Mouse (Mus musculus) retina, adult 2 months (tissue): ENCODE measurements around the gene Dqx1.

Experiments used
- DNase-seq: peaks from one replicate; pipeline ENCODE4 v3.0.0-alpha.2; 2012; ENCODE audit warnings: low read depth, low spot score

Gene Dqx1

DNA sequence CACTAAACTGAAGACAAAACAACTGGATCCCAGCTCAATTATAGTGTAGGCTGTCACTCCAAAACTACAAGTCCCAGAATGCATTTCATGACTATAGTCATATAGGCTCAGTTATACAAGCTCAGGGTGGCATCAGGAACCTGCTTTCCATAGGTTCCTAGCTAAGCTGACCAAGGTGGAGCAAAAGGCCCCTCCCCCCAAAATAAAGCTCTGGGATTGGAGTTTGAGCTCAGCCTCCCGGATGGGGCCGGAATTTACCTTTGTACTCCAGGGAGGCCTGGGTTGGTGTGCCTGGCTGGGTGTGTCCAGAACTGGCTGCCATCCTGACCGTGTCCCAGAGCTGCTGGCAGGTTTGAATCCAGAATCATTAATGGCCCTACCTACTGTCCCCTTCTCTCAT, at the start of gene Dqx1:
Dqx1 (plus strand) TSS at position 55 of the 400 bp plus-strand sequence.
- DNase-seq = no peak

DNA sequence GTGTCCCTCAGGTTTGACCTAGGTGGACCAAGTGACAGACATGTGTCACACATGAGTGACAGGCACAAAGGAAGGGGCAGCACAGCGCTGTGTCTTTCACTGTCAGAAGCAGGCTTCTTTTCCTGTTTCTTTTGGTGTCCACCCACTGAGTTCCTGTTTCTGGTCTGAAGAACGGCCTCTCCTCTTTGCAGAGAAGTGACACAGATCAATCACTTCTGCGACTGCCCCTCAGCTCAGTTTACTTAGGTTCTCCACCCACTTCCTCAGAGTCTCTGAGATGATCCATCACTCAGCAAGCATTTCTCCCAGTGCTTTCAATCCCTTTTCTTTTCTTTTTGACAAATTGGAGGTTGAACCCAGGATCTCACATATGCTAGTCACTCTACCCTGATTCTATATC, 49.0 kb upstream of the Dqx1 start:
- DNase-seq = no peak

- peak; percentile 54 for DNase-seq
These were observed 47.6 kb upstream of the Dqx1 start for GRCm38 (mm10) chr6:83010010-83010409.

- DNase-seq = no peak
These were observed 46.4 kb upstream of the Dqx1 start for GRCm38 (mm10) chr6:83011255-83011654.

- DNase-seq = no peak
These were observed 45.9 kb upstream of the Dqx1 start for GRCm38 (mm10) chr6:83011756-83012155.

DNA sequence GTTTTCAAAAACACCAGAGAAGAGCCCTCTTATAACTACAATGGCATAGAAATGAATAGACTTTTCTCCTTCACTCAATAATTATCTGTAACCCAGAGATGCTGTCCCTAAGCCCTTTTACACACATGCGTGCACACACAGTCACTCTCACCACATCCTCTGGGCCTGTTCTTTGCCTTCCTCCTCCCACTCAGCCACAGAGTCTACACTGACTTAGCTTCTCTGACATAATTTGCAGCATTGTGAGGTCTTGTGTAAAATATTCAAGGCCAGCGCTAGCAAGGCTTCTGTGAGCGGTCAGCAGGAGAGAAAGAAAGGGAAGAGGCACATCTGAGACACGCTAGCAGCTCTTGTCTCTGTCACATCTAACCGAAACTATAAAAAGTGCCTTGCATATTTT, 44.2 kb upstream of the Dqx1 start:
- no peak for DNase-seq

DNA sequence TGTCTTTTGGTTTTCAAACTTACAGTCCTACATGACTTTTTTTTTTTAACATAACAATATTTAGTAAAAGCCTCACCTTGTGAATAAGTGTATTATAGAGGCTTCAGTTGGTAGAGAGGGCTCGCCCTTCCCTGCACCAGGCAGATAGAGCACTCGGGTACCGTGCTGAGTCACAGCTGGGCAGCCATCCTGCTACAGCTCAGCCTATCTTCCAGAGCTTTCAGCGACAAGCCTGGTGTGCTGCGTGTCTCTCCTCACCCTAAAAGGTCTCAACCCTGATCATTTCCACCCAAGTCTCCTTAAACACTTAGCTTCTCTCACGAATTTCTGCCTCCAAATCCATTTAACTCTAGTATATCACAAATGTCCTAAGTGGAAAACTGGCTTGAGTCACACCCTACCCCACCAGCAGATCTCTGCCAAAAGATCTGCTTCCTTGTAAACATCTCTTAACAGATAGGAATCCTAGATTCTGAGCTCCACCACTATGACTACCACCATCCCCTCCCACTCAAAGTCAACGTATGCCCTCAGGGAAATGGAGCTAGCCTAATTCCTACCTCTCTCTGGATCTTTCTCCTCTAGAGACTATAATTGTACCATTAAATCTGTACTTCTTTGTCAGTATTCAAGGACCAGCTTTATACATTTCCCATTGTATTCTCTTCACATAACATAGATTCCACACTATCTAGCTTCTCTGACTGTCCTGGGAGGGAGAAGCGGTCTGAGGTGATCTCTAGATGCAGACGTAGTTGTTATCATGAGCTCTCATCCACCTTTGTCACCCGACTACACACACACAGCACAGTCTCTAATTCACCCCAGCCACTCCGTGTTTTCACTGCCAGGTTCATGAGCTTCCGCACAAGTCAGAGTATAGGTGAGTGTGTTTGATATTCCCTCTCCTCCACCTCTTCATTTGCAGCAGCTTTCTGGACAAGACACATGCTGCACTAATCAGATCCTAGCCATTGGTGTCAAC, 42.9 kb upstream of the Dqx1 start:
- DNase-seq = no peak

GRCm38 (mm10) chr6:83015749-83016148, 41.9 kb upstream of the Dqx1 start:
- no peak for DNase-seq

- no peak for DNase-seq
These were observed 40.5 kb upstream of the Dqx1 start for GRCm38 (mm10) chr6:83017190-83017589.

DNA sequence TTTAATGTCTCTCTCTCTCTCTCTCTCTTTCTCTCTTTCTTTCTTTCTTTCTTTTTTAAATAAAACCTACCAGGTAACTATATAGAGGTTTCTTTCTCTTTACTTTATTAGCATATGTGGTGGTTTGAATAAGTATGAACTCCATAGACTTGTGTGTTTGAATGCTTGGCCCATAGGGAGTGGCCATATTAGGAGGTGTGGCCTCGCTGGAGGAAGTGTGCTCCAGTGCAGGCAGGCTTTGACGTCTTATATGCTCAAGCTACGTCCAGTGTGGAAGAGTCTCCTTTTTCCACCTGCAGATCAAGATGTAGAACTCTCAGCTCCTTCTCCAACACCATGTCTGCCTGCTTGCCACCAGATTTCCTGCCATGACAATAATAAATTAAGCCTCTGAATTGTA, 38.6 kb upstream of the Dqx1 start:
- no peak for DNase-seq

GRCm38 (mm10) chr6:83020121-83020520, 37.5 kb upstream of the Dqx1 start:
- DNase-seq = no peak

GRCm38 (mm10) chr6:83020836-83021593, 36.6 kb upstream of the Dqx1 start:
- DNase-seq = no peak

GRCm38 (mm10) chr6:83023008-83023407, 34.6 kb upstream of the Dqx1 start:
- DNase-seq = no peak

- DNase-seq = no peak
These were observed 33.9 kb upstream of the Dqx1 start for GRCm38 (mm10) chr6:83023786-83024185.

GRCm38 (mm10) chr6:83024421-83024820, 33.2 kb upstream of the Dqx1 start:
- no peak for DNase-seq

DNA sequence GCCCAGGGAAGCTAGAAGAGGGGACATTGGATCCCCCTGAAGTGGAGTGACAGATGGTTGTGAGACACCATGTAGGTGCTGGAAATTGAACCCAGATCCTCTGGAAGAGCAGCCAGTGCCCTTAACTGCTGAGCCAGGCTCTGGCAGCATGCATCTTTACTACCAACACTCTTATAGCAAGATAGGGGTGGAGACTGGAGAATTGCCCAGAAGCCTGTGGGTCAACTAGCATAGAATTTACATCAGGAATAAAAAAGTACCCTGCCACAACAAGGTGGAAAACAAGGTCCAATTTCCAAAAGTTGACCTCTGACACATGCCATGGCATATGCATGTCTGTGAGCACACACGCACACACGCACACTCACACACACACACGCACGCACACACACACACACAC, 32.4 kb upstream of the Dqx1 start:
- no peak for DNase-seq

DNA sequence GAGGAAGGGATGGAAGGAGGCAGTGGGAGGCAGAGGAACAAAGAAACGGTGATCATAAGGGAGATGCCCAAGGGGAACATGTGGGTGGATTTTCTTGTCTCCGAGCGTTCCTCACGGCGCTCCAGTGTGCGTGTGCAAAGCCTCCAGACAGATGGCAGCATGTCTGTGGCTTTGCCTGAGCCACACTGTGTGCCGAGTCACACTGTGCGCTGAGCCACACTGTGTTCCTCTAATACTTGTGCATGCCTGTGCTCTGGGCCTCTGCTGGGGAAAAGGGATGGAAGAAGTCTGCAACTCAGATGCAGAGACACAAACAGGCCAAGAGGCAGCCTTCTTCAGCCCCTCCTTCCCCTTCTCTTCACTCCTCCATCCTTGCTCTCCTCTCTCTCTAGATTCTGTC, 30.4 kb upstream of the Dqx1 start:
- no peak for DNase-seq

DNA sequence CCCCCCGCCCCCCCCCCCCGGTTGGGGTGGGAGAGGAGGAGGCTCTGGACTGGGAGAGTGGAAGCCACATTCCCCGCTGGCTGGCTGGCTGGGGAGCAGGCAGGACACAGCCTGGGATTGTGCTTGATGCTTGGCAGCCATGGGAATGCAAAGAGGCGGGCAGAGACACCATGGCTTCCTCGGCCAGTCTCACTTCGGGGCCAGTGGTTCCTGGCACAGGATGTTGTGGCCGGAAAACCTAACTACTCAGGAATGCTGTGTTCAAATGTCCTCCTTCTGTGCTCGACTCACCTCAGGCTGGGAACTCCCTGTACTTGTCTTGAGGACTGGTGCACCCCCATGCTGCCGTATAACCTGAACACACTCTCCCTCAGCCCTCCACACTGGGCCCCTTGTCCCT, 29.9 kb upstream of the Dqx1 start:
- no peak for DNase-seq

GRCm38 (mm10) chr6:83029777-83030176, 27.9 kb upstream of the Dqx1 start:
- DNase-seq = no peak

GRCm38 (mm10) chr6:83031111-83031510, 26.5 kb upstream of the Dqx1 start:
- no peak for DNase-seq

DNA sequence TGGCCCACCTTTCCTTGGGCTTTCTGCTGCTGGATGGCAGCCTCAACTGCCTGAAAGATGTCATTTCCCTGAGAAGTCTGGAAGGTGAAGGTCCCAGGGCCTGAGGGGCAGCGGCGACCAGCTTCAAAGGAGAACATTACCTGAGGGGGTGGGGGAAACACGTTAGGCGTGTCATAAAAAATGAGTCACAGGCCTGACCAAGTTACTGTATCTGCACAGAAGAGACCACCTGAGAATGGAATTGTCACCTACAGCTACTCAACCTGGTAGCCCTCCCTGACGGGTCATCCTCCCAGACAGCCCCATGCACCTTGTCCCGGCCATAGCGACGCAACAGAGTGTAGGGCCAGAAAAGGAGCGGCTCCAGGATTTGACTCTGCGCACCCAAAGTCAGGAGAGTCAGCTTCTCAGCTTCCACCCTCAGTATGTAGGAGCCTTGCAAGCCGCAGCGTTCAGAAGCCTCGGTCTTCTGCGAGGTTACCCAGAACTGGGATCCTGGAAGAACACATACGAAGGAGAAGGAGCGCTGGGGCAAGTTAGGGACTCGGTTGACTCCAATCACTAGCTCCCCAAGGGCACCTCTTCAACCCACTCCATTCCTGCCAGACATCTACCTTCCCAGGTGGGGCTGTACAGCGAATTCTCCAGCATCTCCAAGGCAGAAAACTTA, 25.6 kb upstream of the Dqx1 start:
- no peak for DNase-seq

DNA sequence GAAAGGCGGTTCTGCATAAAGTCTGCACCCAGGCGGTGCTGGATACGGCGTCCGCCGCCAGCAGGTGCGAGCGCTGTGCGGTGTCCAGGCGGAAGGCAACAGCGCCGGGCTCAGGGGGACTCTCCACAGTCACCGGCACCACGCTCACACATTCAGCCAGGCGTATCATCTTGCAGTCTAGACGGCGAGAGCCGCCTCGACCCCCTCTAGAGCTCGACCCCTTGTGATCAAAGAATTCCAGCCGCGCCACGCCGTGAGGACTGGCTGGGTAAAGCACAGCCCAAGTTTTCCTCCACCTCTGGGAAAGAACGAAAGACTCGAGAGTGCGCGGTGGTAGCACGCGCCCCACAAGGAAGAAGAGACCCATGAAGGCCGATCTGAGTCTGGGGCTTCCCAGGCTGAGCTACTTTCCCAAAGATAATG, 24.9 kb upstream of the Dqx1 start:
- DNase-seq = no peak
